8 mouse cellular contexts compared by ENCODE assay signal in the genomic region with DNA sequence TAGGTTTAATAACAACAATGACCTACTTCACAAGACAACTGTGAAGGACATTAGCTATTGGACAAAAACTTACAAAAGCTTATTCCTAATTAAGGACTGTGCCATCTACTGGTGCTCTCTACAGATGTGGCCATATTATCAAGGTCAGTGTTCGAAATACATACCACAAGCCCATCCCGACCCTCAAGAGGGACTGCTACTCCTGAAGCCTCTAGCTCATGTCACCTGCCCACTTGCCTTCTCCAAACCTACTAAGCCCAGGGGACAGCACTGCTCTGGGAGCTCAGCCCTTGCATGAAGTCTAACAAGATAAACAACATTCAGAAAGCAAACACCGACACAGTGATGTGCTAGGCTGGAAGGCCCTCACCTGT.
DNase-seq lines count a peak whose midpoint lies in the region; ATAC-seq and TF ChIP-seq lines count a peak whose summit lies in the region.

No protein-coding gene starts in this region.

- H3K4me2 ChIP-seq in heart, embryonic 16.5 days (ENCODE audit: low read depth, low read length) = peak overlapping the region; percentile 60
- peak overlapping the region; percentile 44 for H3K4me2 ChIP-seq in liver, embryonic 14.5 days (ENCODE audit: low read depth)

- TF ChIP-seq CTCF in E14TG2a.4 (conservative IDR thresholded peaks at IDR 0.05; ENCODE audit: low read length) = no peak
- no peak for TF ChIP-seq CTCF in liver, embryonic 14.5 days (IDR thresholded peaks at IDR 0.05; ENCODE audit: low read depth)

- H3K4me1 ChIP-seq in heart, embryonic 10.5 days = peaks cover 63% of the 10 kb centered on the region
- H3K4me1 ChIP-seq in E14TG2a.4 (replicated peaks; ENCODE audit: low read depth, low read length) = peaks cover 77% of the 10 kb centered on the region
- H3K4me1 ChIP-seq in heart, embryonic 16.5 days (ENCODE audit: control insufficient read depth, insufficient read depth, low read length) = peaks cover 43% of the 10 kb centered on the region
- peaks cover 0 to 4% of the 10 kb centered on the region in 2 experiments; a peak in 1 of 4 replicates for H3K4me1 ChIP-seq in liver, embryonic 14.5 days (replicated peaks; ENCODE audit: control insufficient read depth in 2 of 2, insufficient read depth in 2 of 2, low read length in 1 of 2)

- DNase-seq in heart, embryonic 10.5 days (ENCODE audit: low spot score) = no peak
- DNase-seq in heart, postnatal 36 days = no peak
- no peak for DNase-seq in liver, embryonic 14.5 days (ENCODE audit: low read depth in 3 of 3, low spot score in 3 of 3)
- DNase-seq in thymus, adult 18-20 months = no peak
- DNase-seq in gastrocnemius, postnatal 25 days = no peak
- DNase-seq in kidney, postnatal 36 days = no peak

- H3K9me3 ChIP-seq in heart, embryonic 10.5 days = no peaks in the 10 kb centered on the region
- H3K9me3 ChIP-seq in E14TG2a.4 (ENCODE audit: low read length) = peaks cover 9% of the 10 kb centered on the region
- no peaks in the 10 kb centered on the region for H3K9me3 ChIP-seq in heart, embryonic 16.5 days (replicated peaks; ENCODE audit: control insufficient read depth, low read length)
- no peaks in the 10 kb centered on the region for H3K9me3 ChIP-seq in liver, embryonic 14.5 days (ENCODE audit: control insufficient read depth, low read length)

- H3K27ac ChIP-seq in heart, embryonic 10.5 days = peak overlapping the region; percentile 90
- peak overlapping the region; percentile 97 for H3K27ac ChIP-seq in heart, embryonic 16.5 days (ENCODE audit: low read length)
- no peak overlapping the region for H3K27ac ChIP-seq in liver, embryonic 14.5 days

- ATAC-seq in heart, embryonic 16.5 days (replicated peaks; ENCODE audit: extremely low read depth, insufficient read depth, low FRiP score) = 0 out of 2 replicates have a peak, but pooled peaks have one; percentile 23
- ATAC-seq in liver, embryonic 14.5 days (ENCODE audit: insufficient read depth) = no peak

- H3K36me3 ChIP-seq in heart, embryonic 10.5 days = no peaks in the 10 kb centered on the region
- H3K36me3 ChIP-seq in E14TG2a.4 (ENCODE audit: insufficient read depth, low read length) = peaks cover 18% of the 10 kb centered on the region; the same call in 1 of the 2 replicates
- H3K36me3 ChIP-seq in heart, embryonic 16.5 days (ENCODE audit: control insufficient read depth, insufficient read depth) = no peaks in the 10 kb centered on the region
- no peaks in the 10 kb centered on the region for H3K36me3 ChIP-seq in liver, embryonic 14.5 days (replicated peaks; ENCODE audit: control insufficient read depth, insufficient read depth, low read depth)

- TF ChIP-seq EP300 in liver, embryonic 14.5 days (IDR thresholded peaks at IDR 0.05; ENCODE audit: low read depth) = no peak

- intact Hi-C loops in heart, postnatal 36 days (cut with DNase I) = no loop called here

- H3K9ac ChIP-seq in heart, embryonic 16.5 days (ENCODE audit: low read length) = peak overlapping the region; percentile 74
- no peak overlapping the region for H3K9ac ChIP-seq in liver, embryonic 14.5 days (replicated peaks)

- 61% methylated on average over 3 of the region's 3 CpGs for WGBS in heart, embryonic 10.5 days
- 32% methylated on average over 3 of the region's 3 CpGs for WGBS in heart, embryonic 16.5 days
- WGBS in liver, embryonic 14.5 days (ENCODE audit: insufficient replicate concordance) = 55% methylated on average over 3 of the region's 3 CpGs

- H3K27me3 ChIP-seq in heart, embryonic 10.5 days (ENCODE audit: insufficient read depth, poor library complexity, severe bottlenecking) = no peaks in the 10 kb centered on the region
- H3K27me3 ChIP-seq in E14TG2a.4 (ENCODE audit: insufficient read depth, low read length) = no peaks in the 10 kb centered on the region
- H3K27me3 ChIP-seq in heart, embryonic 16.5 days (ENCODE audit: control insufficient read depth, insufficient read depth, low read length) = no peaks in the 10 kb centered on the region
- no peaks in the 10 kb centered on the region for H3K27me3 ChIP-seq in liver, embryonic 14.5 days (ENCODE audit: control insufficient read depth, insufficient read depth, low read length)

- H3K4me3 ChIP-seq in heart, embryonic 10.5 days = peak overlapping the region; percentile 46
- H3K4me3 ChIP-seq in E14TG2a.4 (replicated peaks; ENCODE audit: low read length) = peak overlapping the region; percentile 13; the same call in 1 of the 2 replicates
- H3K4me3 ChIP-seq in heart, embryonic 16.5 days (ENCODE audit: low read length) = peak overlapping the region; percentile 48
- H3K4me3 ChIP-seq in liver, embryonic 14.5 days (ENCODE audit: insufficient read depth in 1 of 2, low read depth in 2 of 2, low read length in 2 of 2) = peak overlapping the region; percentile 3 to 27; a peak in 2 of 4 replicates
